Mouse (Mus musculus): Measurements from ENCODE around the gene Dclre1c. TPM values are rescaled to one million over a fixed set of nuclear protein-coding genes. Genes with fewer than 3 reads are reported as not detected.

Gene Dclre1c
- total and polyA plus RNA-seq, 2 experiments from 2014 or later: 6.8 to 8.5 TPM

DNA sequence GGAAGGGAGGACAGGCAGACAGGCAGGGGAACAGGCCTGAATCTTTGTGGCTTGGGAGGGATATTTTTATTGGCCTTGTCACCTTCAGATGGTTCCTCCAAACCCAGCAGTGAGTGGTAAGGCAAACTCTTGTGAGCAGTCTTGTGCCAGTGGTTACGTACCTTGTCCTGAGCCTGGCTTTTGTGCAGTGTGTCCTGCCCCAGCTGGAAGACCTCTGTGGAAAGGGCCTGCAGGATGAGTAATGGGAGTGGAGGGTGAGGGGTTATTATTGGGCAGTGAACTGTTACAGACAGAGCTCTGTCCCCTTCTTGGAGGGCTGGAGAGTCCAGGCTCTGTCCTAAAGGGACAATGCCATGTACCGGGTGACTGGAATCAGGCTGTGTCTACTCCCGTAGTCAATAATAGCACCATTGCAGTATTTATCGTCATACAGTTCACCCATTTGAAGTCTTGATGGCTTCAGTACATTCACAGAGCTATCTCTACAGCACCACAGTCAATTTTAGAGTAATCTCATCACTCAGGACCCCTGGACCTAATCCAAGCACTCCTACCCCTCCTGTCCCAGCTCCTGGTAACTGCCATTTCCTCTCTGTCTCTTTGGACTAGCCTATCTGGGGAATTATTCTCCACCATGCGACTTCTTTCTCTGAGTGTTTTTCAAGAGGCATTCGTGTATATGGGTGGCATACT lies 11.6 kb downstream of the Dclre1c start:
- Histone ChIP-seq H3K9ac (replicated peaks; ENCODE audit: low read length) (no peak overlapping the region), H3K4me2 (ENCODE audit: low read depth, low read length) (no peak overlapping the region), H3K4me1 (ENCODE audit: insufficient read depth, low read length) (no peaks in the 10 kb centered on the region), H3K4me3 (ENCODE audit: low read length) (no peak overlapping the region), H3K9me3 (ENCODE audit: low read length) (no peaks in the 10 kb centered on the region), H3K36me3 (ENCODE audit: insufficient read depth, low read length) (peaks cover 11% of the 10 kb centered on the region; the same call in 1 of the 2 replicates), H3K27ac (no peak overlapping the region), H3K27me3 (ENCODE audit: insufficient read depth, low read length) (no peaks in the 10 kb centered on the region)
- WGBS: 80% methylated on average over 6 of the region's 6 CpGs
- no peak for TF ChIP-seq CTCF (IDR thresholded peaks at IDR 0.05; ENCODE audit: low read depth)
- ATAC-seq (no peak), DNase-seq (ENCODE audit: low spot score) (no peak)

DNA sequence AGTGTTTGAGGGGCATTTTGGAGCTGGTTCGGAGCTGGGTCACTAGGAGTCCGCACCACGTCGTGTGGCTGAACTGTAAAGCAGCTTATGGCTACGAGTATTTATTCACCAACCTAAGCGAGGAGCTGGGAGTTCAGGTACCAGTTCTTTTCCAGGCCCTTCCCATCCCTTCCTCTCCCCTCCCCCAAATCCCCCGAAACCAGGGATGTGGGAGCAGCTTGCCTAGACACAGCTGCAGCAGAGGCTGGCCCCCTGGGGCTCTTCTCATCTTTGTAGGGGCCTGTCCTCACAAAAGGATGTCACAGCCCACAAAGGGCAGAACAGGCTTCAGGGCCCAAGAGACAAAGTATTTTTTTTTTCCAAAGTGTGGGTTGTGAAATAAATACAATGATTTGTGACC lies 14.0 kb downstream of the Dclre1c start:
- TF ChIP-seq CTCF (IDR thresholded peaks at IDR 0.05; ENCODE audit: low read depth): no peak
- 45% methylated on average over 7 of the region's 7 CpGs for WGBS
- H3K27ac ChIP-seq: no peak overlapping the region

GRCm38 (mm10) chr2:3444206-3444605 lies 20.3 kb downstream of the Dclre1c start:
- DNase-seq (ENCODE audit: low spot score) (peak; percentile 6), ATAC-seq (no peak)
- WGBS: 64% methylated on average over 7 of the region's 7 CpGs
- Histone ChIP-seq H3K9me3 (ENCODE audit: low read length) (no peaks in the 10 kb centered on the region), H3K4me2 (ENCODE audit: low read depth, low read length) (no peak overlapping the region), H3K27ac (no peak overlapping the region), H3K27me3 (ENCODE audit: insufficient read depth, low read length) (no peaks in the 10 kb centered on the region), H3K36me3 (ENCODE audit: insufficient read depth, low read length) (peaks cover 27% of the 10 kb centered on the region), H3K4me3 (ENCODE audit: low read length) (no peak overlapping the region), H3K4me1 (ENCODE audit: insufficient read depth, low read length) (no peaks in the 10 kb centered on the region), H3K9ac (replicated peaks; ENCODE audit: low read length) (no peak overlapping the region)
- TF ChIP-seq CTCF (IDR thresholded peaks at IDR 0.05; ENCODE audit: low read depth): no peak

More for the DNA sequence above, 14.0 kb downstream of the Dclre1c start:
- no peaks in the 10 kb centered on the region for H3K9me3 ChIP-seq (ENCODE audit: low read length)
- H3K27me3 ChIP-seq (ENCODE audit: insufficient read depth, low read length): no peaks in the 10 kb centered on the region
- no peak for DNase-seq (ENCODE audit: low spot score)
- H3K9ac ChIP-seq (replicated peaks; ENCODE audit: low read length): no peak overlapping the region
- H3K4me3 ChIP-seq (ENCODE audit: low read length): no peak overlapping the region
- ATAC-seq: no peak
- peaks cover 16% of the 10 kb centered on the region; the same call in 1 of the 2 replicates for H3K36me3 ChIP-seq (ENCODE audit: insufficient read depth, low read length)
- no peaks in the 10 kb centered on the region for H3K4me1 ChIP-seq (ENCODE audit: insufficient read depth, low read length)
- H3K4me2 ChIP-seq (ENCODE audit: low read depth, low read length): no peak overlapping the region

DNA sequence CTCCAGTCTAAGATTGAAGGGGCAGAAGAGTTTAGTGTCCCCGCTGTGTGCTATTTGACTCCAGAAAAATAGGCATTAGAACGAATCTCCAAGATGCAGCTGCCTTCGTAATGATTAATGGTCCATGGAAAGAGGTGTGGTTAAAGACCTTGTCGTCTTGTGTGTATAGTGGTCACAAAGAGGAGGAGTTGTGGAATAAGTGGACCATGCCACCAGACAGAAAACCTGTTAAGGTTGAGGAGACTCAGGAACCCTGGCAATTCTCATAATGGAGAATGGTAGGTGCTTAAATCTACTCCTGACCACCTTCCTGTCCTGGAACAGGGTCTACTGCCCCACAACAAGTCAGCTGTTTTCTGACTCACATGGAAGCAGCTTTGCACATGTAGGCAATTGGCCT lies 22.1 kb downstream of the Dclre1c start:
- no peak overlapping the region for H3K4me3 ChIP-seq (ENCODE audit: low read length)
- no peak overlapping the region for H3K27ac ChIP-seq
- no peaks in the 10 kb centered on the region for H3K27me3 ChIP-seq (ENCODE audit: insufficient read depth, low read length)
- DNase-seq (ENCODE audit: low spot score) (no peak), ATAC-seq (no peak)
- H3K4me2 ChIP-seq (ENCODE audit: low read depth, low read length): no peak overlapping the region
- H3K9ac ChIP-seq (replicated peaks; ENCODE audit: low read length): no peak overlapping the region
- peaks cover 19% of the 10 kb centered on the region for H3K36me3 ChIP-seq (ENCODE audit: insufficient read depth, low read length)
- WGBS: 85% methylated on average over 4 of the region's 4 CpGs
- no peak for TF ChIP-seq CTCF (IDR thresholded peaks at IDR 0.05; ENCODE audit: low read depth)
- no peaks in the 10 kb centered on the region for H3K4me1 ChIP-seq (ENCODE audit: insufficient read depth, low read length)
- H3K9me3 ChIP-seq (ENCODE audit: low read length): no peaks in the 10 kb centered on the region

- H3K9ac ChIP-seq (replicated peaks; ENCODE audit: low read length): no peak overlapping the region
- peaks cover 16% of the 10 kb centered on the region for H3K36me3 ChIP-seq (ENCODE audit: insufficient read depth, low read length)
- no peak overlapping the region for H3K27ac ChIP-seq
- no peak for ATAC-seq
- H3K4me1 ChIP-seq (ENCODE audit: insufficient read depth, low read length): no peaks in the 10 kb centered on the region
- WGBS: 72% methylated on average over 2 of the region's 2 CpGs
- H3K4me2 ChIP-seq (ENCODE audit: low read depth, low read length): no peak overlapping the region
- DNase-seq (ENCODE audit: low spot score): no peak
- H3K4me3 ChIP-seq (ENCODE audit: low read length): no peak overlapping the region
- H3K9me3 ChIP-seq (ENCODE audit: low read length): no peaks in the 10 kb centered on the region
- no peak for TF ChIP-seq CTCF (IDR thresholded peaks at IDR 0.05; ENCODE audit: low read depth)
- no peaks in the 10 kb centered on the region for H3K27me3 ChIP-seq (ENCODE audit: insufficient read depth, low read length)
Measured at GRCm38 (mm10) chr2:3449431-3449830, 25.5 kb downstream of the Dclre1c start.

DNA sequence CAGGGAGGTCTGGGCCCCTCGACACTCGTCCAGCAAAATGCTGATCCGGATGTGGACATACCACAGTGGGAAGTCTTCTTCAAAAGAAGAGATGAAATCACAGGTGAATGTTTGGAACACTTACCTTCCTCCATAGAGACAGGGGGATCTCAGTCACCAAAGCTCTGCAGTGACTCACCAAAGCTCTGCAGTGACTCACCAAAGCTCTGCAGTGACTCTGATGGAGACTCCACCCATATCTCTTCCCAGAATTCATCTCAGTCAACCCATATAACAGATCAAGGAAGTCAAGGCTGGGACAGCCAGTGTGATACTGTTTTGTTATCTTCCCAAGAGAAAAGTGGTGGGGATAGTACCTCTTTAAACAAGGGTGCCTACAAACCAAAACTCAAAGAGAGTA lies 29.2 kb downstream of the Dclre1c start:
- ATAC-seq: no peak
- no peaks in the 10 kb centered on the region for H3K27me3 ChIP-seq (ENCODE audit: insufficient read depth, low read length)
- no peak overlapping the region for H3K9ac ChIP-seq (replicated peaks; ENCODE audit: low read length)
- TF ChIP-seq CTCF (IDR thresholded peaks at IDR 0.05; ENCODE audit: low read depth): no peak
- WGBS: 84% methylated on average over 3 of the region's 3 CpGs
- no peak for DNase-seq (ENCODE audit: low spot score)
- no peaks in the 10 kb centered on the region for H3K9me3 ChIP-seq (ENCODE audit: low read length)
- no peak overlapping the region for H3K27ac ChIP-seq
- no peaks in the 10 kb centered on the region for H3K4me1 ChIP-seq (ENCODE audit: insufficient read depth, low read length)
- H3K4me2 ChIP-seq (ENCODE audit: low read depth, low read length): no peak overlapping the region
- H3K36me3 ChIP-seq (ENCODE audit: insufficient read depth, low read length): peaks cover 13% of the 10 kb centered on the region; the same call in 1 of the 2 replicates
- no peak overlapping the region for H3K4me3 ChIP-seq (ENCODE audit: low read length)

- Histone ChIP-seq H3K4me3 (ENCODE audit: low read length) (no peak overlapping the region), H3K9me3 (ENCODE audit: low read length) (no peaks in the 10 kb centered on the region), H3K27me3 (ENCODE audit: insufficient read depth, low read length) (no peaks in the 10 kb centered on the region), H3K27ac (no peak overlapping the region), H3K4me1 (ENCODE audit: insufficient read depth, low read length) (no peaks in the 10 kb centered on the region), H3K36me3 (ENCODE audit: insufficient read depth, low read length) (peaks cover 13% of the 10 kb centered on the region; the same call in 1 of the 2 replicates), H3K4me2 (ENCODE audit: low read depth, low read length) (no peak overlapping the region), H3K9ac (replicated peaks; ENCODE audit: low read length) (no peak overlapping the region)
- DNase-seq (ENCODE audit: low spot score): peak; percentile 4
- no peak for ATAC-seq
- peak; percentile 32; the same call in 1 of the 2 replicates for TF ChIP-seq CTCF (IDR thresholded peaks at IDR 0.05; ENCODE audit: low read depth)
- 78% methylated on average over 4 of the region's 4 CpGs for WGBS
Measured at GRCm38 (mm10) chr2:3456590-3456989, 32.7 kb downstream of the Dclre1c start.
